Mouse (Mus musculus) left cerebral cortex, postnatal 36 days (tissue): ENCODE results near the gene Spi1. TPM values are rescaled to one million over a fixed set of nuclear protein-coding genes. Genes with fewer than 3 reads are reported as not detected.
"Not testable (repeated sequence)": the region's sequence is repeated elsewhere in the genome, so short reads cannot be mapped to it uniquely, and the experiment has no call there.

ENCODE experiments used
- DNase-seq, 2 experiments: peaks; one replicate each; pipeline ENCODE4 v3.0.0; 2021 to 2022; ENCODE audit warnings: low spot score in 2 of 2, mixed read lengths in 1 of 2
- intact Hi-C: fragments of 180-260 bp; cut with DNase I; formaldehyde crosslinking; loops from one replicate; pipeline ENCODE4 v1.15.1; 2025
- total RNA-seq, 2 experiments: library from RNA; stranded (reverse); gene quantifications; 2 replicates each; pipeline ENCODE4 v1.2.3; 2021

Spi1 gene
- 1 to 10 TPM; 4.1 to 5.5 TPM for total RNA-seq

DNA sequence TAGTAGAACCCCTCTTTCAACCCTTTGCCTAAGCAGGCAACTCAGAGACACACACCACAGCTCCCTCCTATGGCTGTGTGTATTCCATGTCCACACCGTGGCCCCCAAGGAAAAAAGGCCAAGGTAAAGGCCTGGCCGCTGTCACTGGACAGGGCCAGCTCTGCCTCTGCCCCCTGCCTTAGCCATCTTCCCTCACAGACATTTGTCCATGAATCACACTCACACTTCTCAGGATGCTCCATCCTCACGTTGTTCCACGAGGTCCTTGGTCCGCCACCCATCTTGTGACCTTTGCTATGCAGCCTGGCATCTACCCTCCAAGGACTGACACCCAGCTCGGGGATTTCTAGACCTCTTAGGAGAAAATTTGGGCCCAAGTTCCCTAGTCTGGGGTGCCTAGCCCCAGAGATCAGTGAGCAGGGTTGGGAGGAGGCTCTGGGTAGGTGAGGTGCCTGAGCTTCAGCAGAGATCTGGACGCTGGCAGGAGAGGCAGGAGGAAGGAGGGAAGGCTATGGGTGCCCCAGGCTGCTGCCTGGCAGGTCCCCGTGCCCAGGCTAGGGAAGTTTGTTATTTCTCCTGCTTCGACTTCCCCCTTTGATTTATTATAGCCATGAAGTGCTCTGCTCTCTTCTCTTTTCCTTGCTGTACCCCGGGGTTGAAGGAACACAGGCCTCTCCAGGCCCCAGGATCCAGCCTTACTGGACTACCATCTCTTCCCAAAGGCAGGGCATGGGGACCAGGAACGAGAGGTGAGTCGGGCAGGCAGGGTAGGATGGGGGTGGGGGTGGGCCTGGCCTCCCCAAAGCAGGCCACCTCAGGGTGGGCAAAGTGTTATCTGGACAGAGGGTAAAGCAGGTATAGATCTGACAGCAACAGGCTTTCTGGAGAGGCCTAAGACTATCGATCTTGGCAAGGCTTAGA is at the start of gene Spi1:
Spi1 (plus strand) TSS at position 616 of the 921 bp plus-strand sequence.
- intact Hi-C loops, result no loop called here
- DNase-seq, result no peak

DNA sequence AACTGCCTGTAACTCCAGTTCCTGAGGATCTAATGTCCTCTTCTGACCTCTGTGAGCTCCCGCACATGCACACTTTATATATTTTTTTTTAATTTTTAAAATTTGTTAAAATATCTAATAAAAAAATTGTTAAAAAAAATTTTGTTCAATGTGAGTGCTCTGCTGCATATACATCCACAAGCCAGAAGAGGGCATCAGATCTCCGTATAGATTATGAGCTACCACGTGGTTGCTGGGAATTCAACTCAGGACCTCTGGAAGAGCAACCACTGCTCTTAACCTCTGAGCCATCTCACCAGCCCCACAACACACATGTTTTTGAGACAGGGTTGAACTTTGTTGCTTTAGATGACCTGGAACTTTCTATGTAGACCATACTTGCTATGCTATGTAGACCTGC is 49.2 kb upstream of the Spi1 start:
- DNase-seq, result no peak
- intact Hi-C loops, result no loop called here

DNA sequence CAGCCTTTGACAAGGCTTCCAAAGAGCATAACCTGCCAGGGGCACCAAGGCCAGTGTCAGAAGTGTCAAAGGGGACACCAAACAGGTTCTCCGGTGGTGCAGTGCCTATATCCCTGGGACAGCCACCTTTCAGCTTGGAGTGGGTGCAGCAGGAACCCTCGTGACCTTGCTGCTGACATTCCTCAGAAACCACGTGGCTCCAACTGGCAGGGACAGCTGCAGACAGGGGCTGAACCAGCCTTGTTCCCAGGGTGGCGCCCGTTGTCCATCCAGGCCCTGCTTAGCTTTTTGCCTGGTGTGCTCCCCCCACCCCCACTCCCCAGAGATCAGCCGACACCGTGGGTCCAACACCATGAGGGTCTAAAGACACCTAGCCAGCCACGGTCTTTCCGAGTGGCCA is 46.8 kb upstream of the Spi1 start, which contains the start of gene Rapsn:
Rapsn (plus strand) TSS at position 236 of the 400 bp plus-strand sequence.
- intact Hi-C loops, result no loop called here
- DNase-seq, result no peak

DNA sequence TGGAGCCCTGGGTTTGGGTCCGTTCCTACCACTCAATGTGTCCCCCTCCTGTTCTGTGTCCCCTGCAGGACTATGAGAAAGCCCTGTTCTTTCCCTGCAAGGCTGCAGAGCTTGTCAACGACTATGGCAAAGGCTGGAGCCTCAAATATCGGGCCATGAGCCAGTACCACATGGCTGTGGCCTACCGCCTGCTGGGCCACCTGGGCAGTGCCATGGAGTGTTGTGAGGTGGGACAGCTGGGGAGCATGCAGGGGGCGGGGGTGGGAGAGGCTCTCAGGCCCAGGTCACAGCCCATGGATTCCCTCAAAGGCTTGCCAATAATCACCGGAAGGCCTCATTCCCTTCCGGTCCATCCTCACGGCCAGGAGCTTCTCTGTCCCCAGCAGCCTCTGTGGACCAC is 40.4 kb upstream of the Spi1 start:
- intact Hi-C loops, result no loop called here
- DNase-seq, result no peak

DNA sequence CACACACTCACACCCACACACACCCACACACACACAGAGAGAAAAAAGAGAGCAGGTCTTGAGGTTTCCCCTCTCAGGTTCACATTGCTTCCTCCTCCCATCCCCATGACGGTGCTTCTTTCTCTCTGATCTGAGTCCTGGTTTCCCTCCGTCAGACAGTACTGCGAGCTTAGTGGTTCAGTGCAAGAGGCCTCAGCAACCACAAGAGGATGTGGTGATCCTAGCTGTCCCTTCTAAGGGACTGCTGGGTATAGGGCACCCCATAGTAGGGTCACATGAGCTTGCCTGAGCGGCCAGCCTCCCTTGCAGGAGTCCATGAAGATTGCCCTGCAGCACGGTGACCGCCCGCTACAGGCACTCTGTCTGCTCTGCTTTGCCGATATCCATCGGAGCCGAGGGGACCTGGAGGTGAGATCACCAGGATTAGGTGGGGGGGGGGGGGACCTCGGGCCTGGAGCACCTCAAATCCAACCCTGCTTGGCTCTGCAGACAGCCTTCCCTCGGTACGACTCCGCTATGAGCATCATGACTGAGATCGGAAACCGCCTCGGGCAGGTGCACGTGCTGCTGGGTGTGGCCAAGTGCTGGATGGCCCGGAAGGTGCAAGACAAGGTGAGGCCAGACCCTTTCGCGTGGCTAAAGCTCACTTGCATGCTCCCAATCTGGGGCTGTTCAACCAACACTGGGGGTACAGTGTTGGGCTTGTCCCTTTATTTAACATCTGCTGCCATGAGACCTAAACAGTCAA is 39.4 kb upstream of the Spi1 start:
- intact Hi-C loops, result no loop called here

DNA sequence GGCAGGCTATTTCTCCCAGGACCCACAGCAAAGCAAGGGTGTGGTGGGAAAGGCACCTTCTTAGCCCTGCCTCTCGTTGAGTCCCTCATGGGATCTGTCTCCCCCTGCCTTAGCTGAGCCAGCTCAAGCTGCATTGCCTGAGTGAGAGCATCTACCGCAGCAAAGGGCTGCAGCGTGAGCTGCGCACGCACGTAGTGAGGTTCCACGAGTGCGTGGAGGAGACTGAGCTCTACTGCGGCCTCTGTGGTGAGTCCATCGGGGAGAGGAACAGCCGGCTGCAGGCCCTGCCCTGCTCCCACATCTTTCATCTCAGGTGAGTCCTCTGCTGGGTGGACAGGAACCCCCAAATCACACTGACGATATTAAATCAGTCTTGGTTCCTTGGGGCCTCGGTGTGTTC is 37.5 kb upstream of the Spi1 start:
- intact Hi-C loops, result no loop called here
- no peak for DNase-seq

More for the DNA sequence above, 39.4 kb upstream of the Spi1 start:
- DNase-seq, result no peak

DNA sequence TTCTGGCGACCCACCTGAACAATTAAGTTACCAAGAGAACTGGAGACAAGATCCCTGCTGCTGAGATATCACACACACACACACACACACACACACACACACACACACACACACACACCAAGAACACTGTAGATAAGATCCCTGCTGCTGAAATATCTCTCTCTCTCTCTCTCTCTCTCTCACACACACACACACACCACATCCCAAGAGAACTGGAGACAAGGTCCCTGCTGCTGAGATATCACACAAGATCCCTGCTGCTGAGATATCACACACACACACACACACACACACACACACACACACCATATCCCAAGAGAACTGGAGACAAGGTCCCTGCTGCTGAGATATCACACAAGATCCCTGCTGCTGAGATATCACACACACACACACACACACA is 36.4 kb upstream of the Spi1 start:
- intact Hi-C loops, DNase-seq: not testable (repeated sequence)

DNA sequence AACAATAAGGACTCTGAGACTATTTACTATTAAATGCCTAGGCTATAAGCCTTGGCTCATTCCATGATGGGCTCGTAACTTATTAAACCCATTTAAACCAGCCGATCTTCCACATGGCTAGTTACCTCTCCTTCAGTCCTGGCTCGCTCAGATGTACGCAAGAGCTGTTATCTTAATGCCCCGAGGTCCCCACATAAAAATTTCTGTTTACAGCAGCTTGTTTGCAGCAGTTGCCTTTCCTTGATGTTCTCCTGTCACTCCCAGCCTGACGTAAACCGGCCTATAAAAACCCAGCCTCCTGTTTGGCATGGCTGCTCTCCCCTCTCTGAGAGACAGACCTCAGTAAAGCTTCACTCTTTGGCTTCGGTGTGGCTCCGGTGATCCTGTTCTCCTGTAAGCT is 34.8 kb upstream of the Spi1 start:
- no peak for DNase-seq
- intact Hi-C loops, result no loop called here

DNA sequence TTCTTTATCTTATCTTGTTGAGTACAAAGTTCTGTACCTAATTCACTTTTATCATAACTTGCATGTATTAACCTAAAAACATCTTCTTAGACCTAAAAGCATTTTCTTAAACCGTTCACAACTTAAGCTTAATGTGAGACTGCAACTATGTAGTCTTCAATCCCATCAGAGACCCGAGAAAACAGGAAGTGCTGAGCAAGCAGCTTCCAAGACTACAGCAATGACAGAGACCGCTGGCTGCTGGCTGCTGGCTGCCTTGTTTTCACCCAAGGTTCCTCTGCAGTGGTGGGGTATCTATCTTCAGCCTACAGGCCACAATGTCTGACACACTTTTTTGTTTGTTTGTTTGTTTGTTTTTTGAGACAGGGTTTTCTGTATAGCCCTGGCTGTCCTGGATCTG is 30.3 kb upstream of the Spi1 start:
- DNase-seq, result no peak
- intact Hi-C loops, result loop anchor here (5.0 kb wide), 1 partner anchor 35 kb away; no protein-coding TSS in a partner anchor

DNA sequence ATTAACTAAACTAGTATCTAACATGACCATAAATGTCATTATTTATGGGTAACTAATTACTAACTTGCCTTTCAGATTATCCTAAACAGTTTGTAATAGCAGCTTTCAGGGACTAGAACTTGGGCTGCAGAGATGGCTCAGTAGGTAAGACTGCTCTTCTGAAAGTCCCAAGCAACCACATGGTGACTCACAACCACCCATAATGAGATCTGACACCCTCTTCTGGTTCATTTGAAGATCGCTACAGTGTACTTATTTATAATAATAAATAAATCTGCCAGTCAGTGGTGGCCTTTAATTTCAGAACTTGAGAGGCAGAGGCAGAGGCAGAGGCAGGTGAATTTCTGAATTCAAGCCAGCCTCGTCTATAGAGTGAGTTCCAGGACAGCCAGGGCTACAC is 29.4 kb upstream of the Spi1 start:
- intact Hi-C loops, result loop anchor here (5.0 kb wide), 1 partner anchor 35 kb away; no protein-coding TSS in a partner anchor
- DNase-seq, result no peak

DNA sequence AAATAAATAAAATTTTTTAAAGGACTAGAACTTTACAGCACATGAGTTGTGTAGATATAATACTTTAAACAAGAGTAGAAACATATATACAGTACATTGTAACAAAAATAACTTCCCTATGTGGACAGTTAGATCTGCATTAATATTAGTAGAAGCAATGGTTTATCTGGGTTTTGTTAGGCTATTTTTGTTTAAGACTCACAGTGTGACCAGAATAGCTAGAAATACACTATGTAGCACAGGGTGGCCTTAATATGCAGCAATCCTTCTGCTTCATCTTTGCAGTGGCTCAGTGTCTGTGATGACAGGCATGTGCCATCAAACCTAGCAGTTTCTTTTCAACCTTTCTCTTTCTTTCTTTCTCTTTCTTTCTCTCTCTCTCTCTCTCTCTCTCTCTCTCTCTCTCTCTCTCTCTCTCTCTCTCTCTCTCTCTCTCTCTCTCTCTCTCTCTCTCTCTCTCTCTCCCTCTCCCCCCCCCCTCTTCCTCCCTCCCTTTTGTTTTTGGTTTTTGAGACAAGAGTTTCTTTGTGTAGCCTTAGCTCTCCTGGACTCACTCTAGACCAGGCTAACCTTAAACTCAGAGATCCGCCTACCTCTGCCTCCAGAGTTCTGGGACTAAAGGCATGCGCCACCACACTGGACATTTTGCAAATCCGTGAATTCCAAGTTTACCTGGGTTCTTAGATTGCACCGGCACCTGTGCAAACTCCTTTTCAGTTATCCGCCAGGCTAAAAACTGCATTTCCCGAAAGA is 28.8 kb upstream of the Spi1 start:
- no peak for DNase-seq
- intact Hi-C loops, result loop anchor here (5.0 kb wide), 1 partner anchor 36 kb away; no protein-coding TSS in a partner anchor

DNA sequence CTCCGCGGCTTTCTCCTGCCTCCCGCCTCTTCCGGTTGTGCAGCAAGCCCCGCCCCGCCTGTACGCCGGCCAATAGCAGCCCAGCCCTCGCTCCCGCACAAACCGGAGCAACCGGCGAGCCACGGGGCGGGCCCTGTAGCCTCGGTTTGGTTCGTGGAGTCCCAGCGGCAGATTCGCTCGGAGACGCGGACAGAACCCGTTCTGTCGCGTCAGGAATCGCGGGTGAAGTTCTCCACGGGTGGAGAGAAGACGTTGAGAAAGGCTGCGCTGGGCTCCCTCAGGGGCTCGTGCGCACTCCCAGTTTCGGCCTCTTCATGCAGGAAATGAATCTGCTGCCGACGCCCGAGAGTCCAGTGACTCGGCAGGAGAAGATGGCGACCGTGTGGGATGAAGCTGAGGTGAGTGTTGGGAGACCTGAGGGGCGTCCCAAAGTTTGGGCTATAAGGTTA is 28.2 kb upstream of the Spi1 start, which contains the start of gene Psmc3:
Psmc3 (plus strand) TSS at position 76 of the 449 bp plus-strand sequence.
- peak; percentile 97 for DNase-seq
- intact Hi-C loops, result loop anchor here (2.0 to 5.0 kb wide), 2 partner anchors 37 to 113 kb away; partner anchors contain the start of gene Celf1

DNA sequence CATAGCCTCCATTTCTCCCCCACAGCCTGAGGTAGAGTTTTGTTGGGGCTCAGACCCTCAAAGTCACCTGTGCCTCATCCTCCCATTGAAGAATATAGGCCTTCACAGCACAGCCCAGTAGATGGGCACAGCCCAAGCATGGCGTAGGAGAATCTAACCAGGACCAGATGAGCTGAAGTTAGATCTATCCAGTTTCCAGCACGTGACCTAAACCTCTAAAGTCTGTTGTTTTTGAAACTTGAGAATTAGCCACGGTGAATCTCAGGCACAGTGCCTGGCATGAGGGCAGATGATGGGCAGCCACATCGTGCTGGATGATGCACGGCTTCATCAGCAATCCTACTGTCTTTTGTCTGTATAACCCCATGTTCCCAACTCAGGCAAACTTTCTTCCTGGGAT is 23.8 kb upstream of the Spi1 start:
- intact Hi-C loops, result no loop called here
- DNase-seq, result no peak

DNA sequence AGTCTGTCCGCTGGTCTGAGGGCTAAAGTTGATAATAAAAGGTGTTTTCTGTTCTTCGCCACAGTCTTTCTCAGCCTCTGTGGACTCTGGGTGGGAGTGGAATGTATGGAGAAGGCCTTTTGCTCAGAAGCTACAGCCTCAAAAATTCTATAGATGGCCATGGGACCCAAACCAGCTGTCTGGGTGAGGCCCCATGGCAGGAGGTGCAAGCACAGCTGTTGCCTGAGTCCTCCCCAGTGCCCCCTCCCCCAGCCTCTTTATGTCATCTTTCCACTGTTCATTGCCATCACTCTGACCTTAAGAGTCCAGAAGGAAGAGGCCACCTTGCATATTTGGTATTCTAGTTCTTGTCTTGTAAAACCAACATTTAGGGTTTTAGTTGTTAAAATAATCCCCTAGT is 22.8 kb upstream of the Spi1 start:
- intact Hi-C loops, result no loop called here
- DNase-seq, result no peak

DNA sequence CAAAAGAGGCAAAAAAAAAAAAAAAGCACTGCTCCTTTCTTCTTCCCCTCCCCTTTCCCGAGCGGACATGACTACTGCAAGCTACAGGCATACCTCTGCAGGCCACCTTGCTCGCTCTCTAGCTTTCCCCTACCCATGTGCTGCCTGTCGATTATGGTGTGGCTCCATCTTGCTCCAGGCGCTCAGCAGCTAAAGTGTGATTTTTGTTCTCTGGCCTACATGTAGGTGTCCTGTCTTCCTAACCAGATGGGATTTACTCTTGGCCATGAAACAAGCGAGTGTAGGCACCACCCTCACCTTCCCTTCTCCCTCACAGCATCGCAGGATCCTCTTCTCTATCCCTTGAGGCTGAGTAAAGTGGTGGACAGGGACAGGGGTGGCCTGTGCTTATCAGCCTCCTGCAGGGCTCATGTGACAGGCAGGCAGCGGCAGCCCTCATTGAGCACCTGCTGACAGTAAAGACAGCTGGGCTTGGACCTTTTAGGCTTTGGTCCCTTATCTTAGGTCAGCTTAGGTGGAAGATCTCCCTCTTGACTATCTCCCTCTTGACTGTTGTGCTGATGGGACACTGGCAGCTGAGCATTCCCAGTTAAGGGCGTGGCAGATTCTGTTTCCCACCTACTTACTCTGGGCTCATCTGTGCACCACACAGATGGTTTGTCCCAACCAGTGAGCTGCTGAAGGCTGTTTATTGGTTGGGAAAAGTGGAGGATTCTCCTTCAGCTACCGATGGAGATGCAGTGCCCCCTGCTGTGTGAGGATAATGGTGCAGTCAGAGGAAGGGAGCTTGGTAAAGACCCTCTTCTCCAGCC is 21.4 kb upstream of the Spi1 start:
- peak; percentile 72 to 74 for DNase-seq
- intact Hi-C loops, result loop anchor here (2.0 to 10.0 kb wide), 2 partner anchors 146 to 194 kb away; no protein-coding TSS in a partner anchor

DNA sequence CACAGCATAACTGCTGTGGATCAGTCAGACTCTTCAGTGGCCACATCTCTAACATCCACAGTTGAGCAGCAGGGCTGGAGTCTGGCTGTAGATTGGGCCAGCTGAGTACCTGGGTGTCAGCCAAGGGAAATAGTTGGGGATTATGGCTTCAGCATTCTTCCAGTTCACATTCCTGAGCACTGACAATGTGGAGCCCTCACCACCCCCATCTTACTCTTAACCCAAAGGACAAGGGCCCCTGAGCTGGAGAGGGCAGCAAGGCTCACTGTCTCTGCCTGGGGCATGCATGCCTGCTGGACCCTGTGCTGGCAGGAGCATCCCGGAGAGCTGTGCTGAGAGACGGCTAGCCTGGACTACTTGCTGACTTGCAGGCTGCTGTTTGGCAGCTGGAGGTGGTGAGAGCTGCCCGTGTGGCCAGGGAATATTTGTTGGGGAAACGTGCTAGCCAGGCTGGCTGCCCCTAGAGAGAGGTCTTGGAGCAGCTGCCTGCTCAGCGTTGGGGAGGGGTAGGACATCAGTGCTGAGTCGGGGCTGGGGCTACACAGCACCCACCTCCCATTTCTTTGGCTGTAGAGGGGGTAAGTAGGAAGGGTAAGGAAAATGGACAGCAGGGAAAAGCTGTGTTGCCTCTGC is 20.2 kb upstream of the Spi1 start:
- DNase-seq, result no peak
- intact Hi-C loops, result loop anchor here (2.0 to 10.0 kb wide), 2 partner anchors 147 to 195 kb away; no protein-coding TSS in a partner anchor

DNA sequence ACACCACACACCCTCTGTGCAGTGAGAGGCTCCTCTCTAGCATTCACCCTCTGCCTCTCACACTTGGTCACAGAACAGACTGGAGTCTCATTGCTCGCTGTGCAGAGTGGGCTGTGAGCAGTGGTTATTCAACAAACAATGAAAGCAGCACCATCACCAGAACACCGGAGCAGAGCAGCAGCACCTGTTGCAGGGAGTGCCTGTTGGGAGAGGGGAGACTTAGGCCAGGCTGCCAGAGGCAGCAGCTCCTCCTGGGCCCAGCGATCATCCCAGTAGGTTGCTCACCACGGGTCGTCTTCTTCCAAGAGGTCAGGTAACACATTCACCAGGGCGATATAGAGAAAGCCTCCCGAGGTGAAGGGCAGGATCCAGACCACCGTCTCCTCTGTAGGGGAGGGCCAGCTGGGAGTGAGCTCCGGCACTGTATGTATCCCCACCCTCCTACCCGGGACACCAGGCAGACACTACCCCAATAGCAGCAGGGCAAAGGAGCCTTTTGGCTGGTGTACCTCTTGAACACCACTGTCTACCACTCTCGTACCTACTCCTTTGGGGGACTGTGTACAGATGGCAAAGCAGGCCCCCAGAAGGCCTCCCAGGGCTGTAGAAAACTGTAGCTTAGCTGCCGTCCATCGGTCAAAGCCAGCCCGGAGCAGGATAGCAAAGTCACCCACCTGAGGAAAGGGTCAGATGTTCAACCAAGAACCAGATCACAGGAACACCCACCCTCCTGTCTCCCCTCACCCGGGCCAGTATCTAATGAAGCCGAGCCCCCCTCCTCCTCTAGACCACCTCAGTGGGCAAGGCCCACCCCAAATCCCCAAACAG is 19.2 kb upstream of the Spi1 start:
- intact Hi-C loops, result loop anchor here (10.0 kb wide), 1 partner anchor 148 kb away; no protein-coding TSS in a partner anchor
- no peak for DNase-seq
